Mouse (Mus musculus) heart, embryonic 12.5 days (tissue): ENCODE results near the gene Olfr1185-ps1. TPM values are rescaled to one million over a fixed set of nuclear protein-coding genes. Genes with fewer than 3 reads are reported as not detected.
"Not testable (repeated sequence)": the region's sequence is repeated elsewhere in the genome, so short reads cannot be mapped to it uniquely, and the experiment has no call there.

Experiments used
- ATAC-seq: fragments of 200-750 bp; cut with Nextera tagmentation; 2 replicates; pipeline ENCODE4 v1.8.0; 2017; ENCODE audit warnings: moderate TSS enrichment, moderate library complexity; ENCODE audit not compliant: insufficient number of reproducible peaks, low FRiP score
- H3K27ac ChIP-seq: fragments of 300-500 bp; sonication (generic); 2 replicates; pipeline ENCODE4 v1.5.1; 2016; ENCODE audit warnings: mild to moderate bottlenecking, moderate library complexity; ENCODE audit not compliant: poor library complexity, severe bottlenecking
- H3K27me3 ChIP-seq: fragments of 300-500 bp; sonication (generic); replicated peaks from 2 replicates; pipeline ENCODE4 v1.6.1; 2016; ENCODE audit warnings: mild to moderate bottlenecking, moderate library complexity
- H3K36me3 ChIP-seq: fragments of 300-500 bp; sonication (generic); 2 replicates; pipeline ENCODE4 v1.6.1; 2016; ENCODE audit warnings: mild to moderate bottlenecking, moderate library complexity
- H3K4me1 ChIP-seq: fragments of 300-500 bp; sonication (generic); replicated peaks from 2 replicates; pipeline ENCODE4 v1.6.1; 2016; ENCODE audit warnings: mild to moderate bottlenecking
- H3K4me2 ChIP-seq: fragments of 300-500 bp; sonication (generic); 2 replicates; pipeline ENCODE4 v1.6.1; 2016; ENCODE audit warnings: mild to moderate bottlenecking, moderate library complexity
- H3K4me3 ChIP-seq: fragments of 300-500 bp; sonication (generic); 2 replicates; pipeline ENCODE4 v1.5.1; 2016; ENCODE audit warnings: mild to moderate bottlenecking
- H3K9ac ChIP-seq: fragments of 300-500 bp; sonication (generic); 2 replicates; pipeline ENCODE4 v1.6.1; 2016; ENCODE audit warnings: mild to moderate bottlenecking, moderate library complexity
- H3K9me3 ChIP-seq: fragments of 300-500 bp; sonication (generic); replicated peaks from 2 replicates; pipeline ENCODE4 v1.6.1; 2016; ENCODE audit warnings: mild to moderate bottlenecking, moderate library complexity
- WGBS: fragments of 180-500 bp; shearing (Covaris S2); methylation state at CpG from one replicate; pipeline ENCODE4 v1.1.7; 2016; 5-methylcytosine and 5-hydroxymethylcytosine counted together
- polyA plus RNA-seq: library from polyadenylated mRNA; unstranded; fragments of >200 nt; fragmentation: Nextera tagmentation; extraction: Ambion mirVana; gene quantifications from 2 replicates; pipeline ENCODE4 v1.2.1, GENCODE M21; 2016

Gene Olfr1185-ps1
- polyA plus RNA-seq = not detected in 2 replicates

DNA sequence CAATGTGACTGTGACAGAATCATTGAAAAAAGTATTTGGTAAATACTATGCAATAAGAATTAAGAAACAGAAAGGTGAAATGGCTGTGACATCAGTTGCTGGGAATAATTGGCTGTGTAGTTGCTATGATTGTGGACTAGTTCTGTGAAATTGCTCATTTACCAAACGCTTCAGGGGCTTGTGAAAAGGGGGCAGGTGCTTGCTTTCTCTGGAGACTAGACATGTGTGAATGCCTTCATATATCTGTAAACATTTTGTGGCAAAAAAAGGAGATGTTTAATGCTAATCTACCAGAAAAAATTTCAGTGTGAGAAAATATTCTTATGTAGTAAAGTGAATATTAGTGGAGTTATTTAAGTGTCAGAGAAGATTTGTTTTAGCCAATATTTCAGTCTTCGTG is at the start of gene Olfr1185-ps1:
Gene Olfr1185-ps1, plus strand, starts transcription at position 301 of the 400 bp plus-strand sequence.
- Histone ChIP-seq H3K9ac (no peak within 1 kb of the TSS), H3K27ac (no peak within 1 kb of the TSS), H3K9me3 (no peaks in the 10 kb centered on the region), H3K27me3 (no peaks in the 10 kb centered on the region), H3K36me3 (no peaks in the 10 kb centered on the region), H3K4me3 (no peak within 1 kb of the TSS), H3K4me2 (no peak within 1 kb of the TSS), H3K4me1 (no peaks in the 10 kb centered on the region)
- no peak for ATAC-seq
- 65% methylated on average over 2 of the region's 2 CpGs for WGBS

DNA sequence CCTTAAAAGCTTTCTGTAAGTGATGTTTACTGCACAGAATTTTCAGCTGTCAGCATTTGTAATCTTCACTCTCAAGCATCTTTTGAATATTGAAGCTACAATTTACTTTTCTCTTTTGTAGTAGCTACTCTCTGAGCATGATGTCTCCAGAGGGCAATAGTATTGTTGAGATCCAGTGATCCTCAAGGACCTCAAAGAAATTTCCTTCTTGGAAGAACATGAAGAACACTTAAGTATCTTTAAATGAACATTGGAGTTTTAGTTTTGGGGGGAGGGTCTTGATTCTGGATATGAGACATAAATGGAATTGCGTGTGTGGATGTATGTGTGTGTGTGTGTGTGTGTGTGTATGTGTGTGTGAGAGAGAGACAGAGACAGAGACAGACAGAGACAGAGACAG is 44.1 kb upstream of the Olfr1185-ps1 start, which contains the start of gene Gm13757:
Gene Gm13757, minus strand, starts transcription at position 101 of the 400 bp plus-strand sequence.
- no peak for ATAC-seq
- Histone ChIP-seq H3K9me3 (no peaks in the 10 kb centered on the region), H3K4me1 (no peaks in the 10 kb centered on the region), H3K27ac (no peak within 1 kb of the TSS), H3K27me3 (no peaks in the 10 kb centered on the region), H3K4me2 (no peak within 1 kb of the TSS), H3K36me3 (no peaks in the 10 kb centered on the region), H3K4me3 (no peak within 1 kb of the TSS), H3K9ac (no peak within 1 kb of the TSS)
- 78% methylated on average over 1 of the region's 1 CpGs for WGBS

- not testable (repeated sequence) for H3K9me3 ChIP-seq, H3K4me3 ChIP-seq, ATAC-seq, H3K27ac ChIP-seq, H3K4me2 ChIP-seq, H3K36me3 ChIP-seq, H3K27me3 ChIP-seq, H3K4me1 ChIP-seq, H3K9ac ChIP-seq
- 82% methylated on average over 1 of the region's 1 CpGs for WGBS
These were observed 38.6 kb upstream of the Olfr1185-ps1 start, which contains the start of gene Olfr1183 for GRCm38 (mm10) chr2:88454567-88454966. Olfr1183 (plus strand) TSS chr2:88454867.

GRCm38 (mm10) chr2:88483298-88483697 is 9.8 kb upstream of the Olfr1185-ps1 start, which contains the start of gene Olfr1184:
Olfr1184 (plus strand) TSS chr2:88483598.
- no peak within 1 kb of the TSS for H3K4me3 ChIP-seq
- ATAC-seq = no peak
- no peak within 1 kb of the TSS for H3K4me2 ChIP-seq
- no peaks in the 10 kb centered on the region for H3K36me3 ChIP-seq
- no peak within 1 kb of the TSS for H3K27ac ChIP-seq
- no peak within 1 kb of the TSS for H3K9ac ChIP-seq
- H3K9me3 ChIP-seq = no peaks in the 10 kb centered on the region
- 80% methylated on average over 2 of the region's 2 CpGs for WGBS
- no peaks in the 10 kb centered on the region for H3K27me3 ChIP-seq
- H3K4me1 ChIP-seq = no peaks in the 10 kb centered on the region

GRCm38 (mm10) chr2:88518251-88518650 is 25.1 kb downstream of the Olfr1185-ps1 start, which contains the start of gene Olfr1186:
Olfr1186 (plus strand) TSS chr2:88518551.
- no peaks in the 10 kb centered on the region for H3K9me3 ChIP-seq
- no peaks in the 10 kb centered on the region for H3K27me3 ChIP-seq
- ATAC-seq = no peak
- H3K36me3 ChIP-seq = no peaks in the 10 kb centered on the region
- H3K4me1 ChIP-seq = no peaks in the 10 kb centered on the region
- H3K9ac ChIP-seq = no peak within 1 kb of the TSS
- H3K27ac ChIP-seq = no peak within 1 kb of the TSS
- H3K4me3 ChIP-seq = no peak within 1 kb of the TSS
- no peak within 1 kb of the TSS for H3K4me2 ChIP-seq
- WGBS = 67% methylated on average over 2 of the region's 2 CpGs

DNA sequence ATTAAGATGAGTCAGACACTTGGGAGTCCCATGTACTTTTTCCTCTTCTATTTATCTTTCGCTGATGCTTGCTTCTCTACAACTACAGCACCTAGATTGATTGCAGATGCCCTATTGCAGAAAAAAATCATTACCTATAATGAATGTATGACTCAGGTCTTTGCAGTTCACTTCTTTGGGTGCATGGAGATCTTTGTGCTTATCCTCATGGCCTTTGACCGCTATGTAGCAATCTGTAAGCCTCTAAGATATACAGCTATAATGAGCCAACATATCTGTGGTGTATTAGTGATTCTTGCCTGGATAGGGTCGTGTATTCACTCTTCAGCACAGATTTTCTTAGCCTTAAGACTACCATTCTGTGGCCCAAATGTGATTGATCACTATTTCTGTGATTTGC is 32.6 kb downstream of the Olfr1185-ps1 start:
- Histone ChIP-seq H3K4me3 (no peak overlapping the region), H3K9ac (no peak overlapping the region), H3K27me3 (no peaks in the 10 kb centered on the region), H3K36me3 (no peaks in the 10 kb centered on the region), H3K9me3 (peaks cover 5% of the 10 kb centered on the region; the same call in 1 of the 2 replicates), H3K4me1 (no peaks in the 10 kb centered on the region), H3K27ac (no peak overlapping the region), H3K4me2 (no peak overlapping the region)
- 60% methylated on average over 3 of the region's 3 CpGs for whole genome bisulfite sequencing
- no peak for ATAC-seq

Other genes starting within 250 kb of the Olfr1185-ps1 start
- gene Olfr1173, start 213.4 kb upstream of the Olfr1185-ps1 start, polyA plus RNA-seq = not detected in 2 replicates
- not detected in 2 replicates for gene Olfr1174-ps, start 178.2 kb upstream of the Olfr1185-ps1 start, polyA plus RNA-seq
- gene Olfr1175-ps, start 166.1 kb upstream of the Olfr1185-ps1 start, polyA plus RNA-seq = not detected in 2 replicates
- not detected in 2 replicates for gene Olfr1176, start 156.6 kb upstream of the Olfr1185-ps1 start, polyA plus RNA-seq
- not detected in 2 replicates for gene Olfr1177-ps, start 146.8 kb upstream of the Olfr1185-ps1 start, polyA plus RNA-seq
- gene Olfr1178, start 106.3 kb upstream of the Olfr1185-ps1 start, polyA plus RNA-seq = not detected in 2 replicates
- not detected in 2 replicates for gene Olfr1179, start 86.9 kb upstream of the Olfr1185-ps1 start, polyA plus RNA-seq
- gene Olfr1180, start 74.2 kb upstream of the Olfr1185-ps1 start, polyA plus RNA-seq = not detected in 2 replicates
- not detected in 2 replicates for gene Olfr1181, start 67.1 kb upstream of the Olfr1185-ps1 start, polyA plus RNA-seq
- not detected in 2 replicates for gene Gm13757, start 44.2 kb upstream of the Olfr1185-ps1 start, polyA plus RNA-seq
- gene Olfr1183, start 38.5 kb upstream of the Olfr1185-ps1 start, polyA plus RNA-seq = not detected in 2 replicates
- not detected in 2 replicates for gene Olfr1184, start 9.7 kb upstream of the Olfr1185-ps1 start, polyA plus RNA-seq
- not detected in 2 replicates for gene Olfr1186, start 25.2 kb downstream of the Olfr1185-ps1 start, polyA plus RNA-seq
- gene Olfr1188, start 63.6 kb downstream of the Olfr1185-ps1 start, polyA plus RNA-seq = not detected in 2 replicates
- gene Olfr1189, start 93.1 kb downstream of the Olfr1185-ps1 start, polyA plus RNA-seq = not detected in 2 replicates
- gene Olfr1191-ps1, start 147.2 kb downstream of the Olfr1185-ps1 start, polyA plus RNA-seq = not detected in 2 replicates
- gene Olfr1192-ps1, start 155.2 kb downstream of the Olfr1185-ps1 start, polyA plus RNA-seq = not detected in 2 replicates
- gene Olfr1193, start 182.3 kb downstream of the Olfr1185-ps1 start, polyA plus RNA-seq = not detected in 2 replicates
- not detected in 2 replicates for gene Olfr1195, start 195.9 kb downstream of the Olfr1185-ps1 start, polyA plus RNA-seq
- gene Olfr1196, start 211.3 kb downstream of the Olfr1185-ps1 start, polyA plus RNA-seq = not detected in 2 replicates
- not detected in 2 replicates for gene Olfr1197, start 239.0 kb downstream of the Olfr1185-ps1 start, polyA plus RNA-seq